Mouse (Mus musculus): Measurements from ENCODE around the gene Mylk3. TPM values are rescaled to one million over a fixed set of nuclear protein-coding genes. Genes with fewer than 3 reads are reported as not detected.

Mylk3 gene
- polyA plus RNA-seq, 1 experiment from 2014 or later = 4.4 TPM

DNA sequence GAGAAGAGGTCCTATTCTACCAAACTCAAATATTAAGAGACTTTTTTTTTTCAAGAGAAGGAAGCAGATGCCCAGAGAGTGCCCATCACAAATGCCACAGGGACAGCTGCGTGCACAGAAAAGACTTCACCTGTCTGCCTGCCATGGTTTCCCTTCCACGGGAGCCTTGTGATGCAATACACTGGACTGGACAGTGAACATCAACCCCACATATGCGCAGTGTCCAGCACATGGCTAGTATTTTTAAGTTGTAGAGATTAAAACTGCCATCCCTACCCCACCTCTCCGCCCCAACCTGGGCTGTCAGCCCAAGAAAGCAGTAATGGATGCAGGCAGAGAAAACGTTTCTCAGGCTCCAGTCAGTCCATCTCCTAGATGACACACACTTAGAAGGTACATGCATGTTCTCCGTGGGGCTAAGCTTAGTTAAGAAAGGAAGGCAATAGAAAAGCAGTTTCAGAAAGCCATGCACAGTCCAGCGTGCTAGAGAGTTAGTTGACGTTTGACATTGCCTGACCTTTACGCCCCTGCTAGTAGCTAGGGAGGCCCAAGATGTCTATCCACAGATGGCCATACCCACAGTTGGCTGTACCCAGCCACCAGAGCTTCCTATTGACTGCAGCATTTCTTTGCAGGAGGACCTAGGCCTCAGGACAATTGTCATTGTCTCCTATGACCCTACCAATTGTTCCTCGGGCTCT, 5.9 kb downstream of the Mylk3 start:
- Histone ChIP-seq H3K9ac (no peak overlapping the region), H3K27me3 (no peaks in the 10 kb centered on the region), H3K4me2 (0 out of 2 replicates have a peak overlapping the region, but pooled peaks have one; percentile 1), H3K4me3 (no peak overlapping the region), H3K9me3 (no peaks in the 10 kb centered on the region), H3K4me1 (peaks cover 38% of the 10 kb centered on the region), H3K27ac (0 out of 2 replicates have a peak overlapping the region, but pooled peaks have one; percentile 30), H3K36me3 (no peaks in the 10 kb centered on the region)
- WGBS = 79% methylated on average over 10 of the region's 10 CpGs
- no peak for ATAC-seq (ENCODE audit: insufficient number of reproducible peaks, insufficient read depth, low FRiP score, low TSS enrichment, low read depth)

DNA sequence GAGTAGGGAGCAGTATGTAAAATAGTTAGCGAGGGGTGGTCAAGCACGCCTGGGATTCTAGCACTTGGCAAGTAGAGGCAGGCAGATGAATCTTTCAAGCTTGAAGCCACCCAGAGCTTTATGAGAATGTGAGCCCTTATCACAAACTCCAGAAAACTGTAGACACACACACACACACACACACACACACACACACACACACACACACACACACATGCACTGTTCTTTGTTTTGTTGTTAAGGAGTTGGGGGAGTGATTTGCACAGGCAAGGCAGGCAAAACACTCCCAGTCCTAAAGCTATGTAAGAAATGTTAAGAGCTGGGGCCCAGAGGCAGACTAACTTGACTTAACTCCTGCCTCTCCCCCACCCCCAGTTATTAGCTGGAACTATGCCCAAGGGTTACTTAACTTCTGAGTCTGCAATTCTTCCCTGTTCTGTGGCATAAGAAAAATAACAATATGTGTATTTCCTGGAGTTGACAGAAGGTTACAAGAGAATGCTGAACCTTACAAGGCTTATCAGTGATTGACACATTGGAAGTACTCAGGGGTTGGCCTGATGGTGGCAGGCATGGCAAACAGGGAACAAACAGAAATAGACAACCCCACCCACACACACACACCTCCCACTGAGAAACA, 6.9 kb downstream of the Mylk3 start:
- Histone ChIP-seq H3K9me3 (no peaks in the 10 kb centered on the region), H3K27me3 (no peaks in the 10 kb centered on the region), H3K27ac (peak overlapping the region; percentile 69), H3K4me1 (peaks cover 44% of the 10 kb centered on the region), H3K4me3 (no peak overlapping the region), H3K9ac (no peak overlapping the region), H3K4me2 (no peak overlapping the region), H3K36me3 (no peaks in the 10 kb centered on the region)
- 0 out of 2 replicates have a peak, but pooled peaks have one; percentile 49 for ATAC-seq (ENCODE audit: insufficient number of reproducible peaks, insufficient read depth, low FRiP score, low TSS enrichment, low read depth)
- WGBS = 26% methylated on average over 2 of the region's 2 CpGs

DNA sequence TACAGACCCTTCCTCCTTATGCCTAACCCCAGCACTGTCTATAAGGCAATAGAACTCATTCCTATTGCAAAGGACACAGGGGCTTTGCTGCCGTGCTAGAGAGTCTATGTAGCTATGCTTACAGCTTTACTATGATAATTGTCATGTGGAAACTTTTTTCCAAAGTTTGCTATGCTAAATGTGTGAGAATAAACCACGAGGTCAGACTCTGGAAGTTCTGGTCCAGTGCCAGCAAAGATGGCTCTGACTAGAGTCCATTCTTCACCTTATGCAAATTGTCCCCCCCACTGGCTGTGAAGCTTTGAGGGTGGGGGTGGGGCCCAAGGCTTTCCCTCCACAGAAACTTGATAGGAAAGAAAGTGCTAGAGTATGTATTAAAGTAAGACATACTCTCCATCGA, 9.6 kb downstream of the Mylk3 start:
- Histone ChIP-seq H3K9ac (no peak overlapping the region), H3K27me3 (no peaks in the 10 kb centered on the region), H3K4me2 (no peak overlapping the region), H3K4me1 (peaks cover 50% of the 10 kb centered on the region), H3K36me3 (no peaks in the 10 kb centered on the region), H3K9me3 (no peaks in the 10 kb centered on the region), H3K4me3 (no peak overlapping the region), H3K27ac (no peak overlapping the region)
- ATAC-seq (ENCODE audit: insufficient number of reproducible peaks, insufficient read depth, low FRiP score, low TSS enrichment, low read depth) = no peak
- 41% methylated on average over 3 of the region's 3 CpGs for WGBS

DNA sequence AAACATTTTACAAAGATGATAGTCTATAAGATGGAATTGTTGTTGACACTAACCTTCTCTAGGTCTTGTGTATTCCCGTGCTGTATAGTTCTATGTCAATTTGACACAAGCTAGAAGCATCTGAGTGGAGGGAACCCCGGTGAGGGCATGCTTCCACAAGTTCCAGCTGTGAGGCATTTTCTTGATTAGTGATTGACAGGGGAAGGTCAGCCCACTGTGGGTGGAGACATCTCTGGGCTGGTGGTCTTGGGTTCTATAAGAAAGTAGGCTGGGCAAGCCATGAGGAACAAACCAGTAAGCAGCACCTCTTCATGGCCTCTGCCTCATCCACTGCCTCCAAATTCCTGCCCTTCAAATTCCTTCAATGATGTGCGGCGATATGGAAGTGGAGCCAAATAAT, 11.9 kb downstream of the Mylk3 start:
- Histone ChIP-seq H3K36me3 (no peaks in the 10 kb centered on the region), H3K4me3 (no peak overlapping the region), H3K4me1 (peaks cover 30% of the 10 kb centered on the region), H3K27me3 (no peaks in the 10 kb centered on the region), H3K9me3 (no peaks in the 10 kb centered on the region), H3K9ac (no peak overlapping the region), H3K4me2 (peak overlapping the region; percentile 19; the same call in 1 of the 2 replicates), H3K27ac (0 out of 2 replicates have a peak overlapping the region, but pooled peaks have one; percentile 75)
- 0 out of 2 replicates have a peak, but pooled peaks have one; percentile 32 for ATAC-seq (ENCODE audit: insufficient number of reproducible peaks, insufficient read depth, low FRiP score, low TSS enrichment, low read depth)
- 18% methylated on average over 4 of the region's 4 CpGs for WGBS

DNA sequence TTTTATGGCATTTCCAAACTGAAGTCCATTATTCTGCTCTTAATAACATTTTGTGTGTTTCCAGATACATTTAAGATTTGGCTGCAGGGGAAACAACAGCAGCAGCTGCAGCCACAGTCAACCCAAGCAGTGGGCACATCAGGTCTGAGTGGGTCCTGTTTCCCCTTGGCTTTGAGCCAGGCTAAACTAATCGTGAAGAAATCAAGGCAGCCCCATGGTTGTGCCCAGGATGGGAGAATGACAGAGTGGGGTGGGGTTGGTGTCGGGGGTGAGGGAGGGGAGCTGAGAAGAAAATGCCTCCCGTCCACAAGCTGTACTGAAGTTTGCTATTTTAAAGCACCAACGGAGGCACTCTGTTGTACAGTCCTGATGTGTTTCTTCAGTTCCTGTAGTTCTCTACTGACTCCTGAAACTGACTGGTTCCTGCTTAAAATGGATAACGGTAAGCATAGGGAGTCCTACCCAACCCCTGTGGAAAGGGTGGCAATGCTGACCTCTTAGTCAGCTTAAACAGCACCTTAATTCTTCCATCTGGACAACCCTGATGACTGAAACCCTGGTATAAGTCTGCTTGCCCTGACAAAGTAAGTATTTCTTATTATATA, 12.6 kb downstream of the Mylk3 start:
- Histone ChIP-seq H3K4me3 (no peak overlapping the region), H3K27me3 (no peaks in the 10 kb centered on the region), H3K4me1 (peaks cover 24% of the 10 kb centered on the region), H3K4me2 (peak overlapping the region; percentile 35), H3K9ac (no peak overlapping the region), H3K36me3 (no peaks in the 10 kb centered on the region), H3K27ac (peak overlapping the region; percentile 75), H3K9me3 (no peaks in the 10 kb centered on the region)
- WGBS = 40% methylated on average over 5 of the region's 5 CpGs
- 0 out of 2 replicates have a peak, but pooled peaks have one; percentile 52 for ATAC-seq (ENCODE audit: insufficient number of reproducible peaks, insufficient read depth, low FRiP score, low TSS enrichment, low read depth)

DNA sequence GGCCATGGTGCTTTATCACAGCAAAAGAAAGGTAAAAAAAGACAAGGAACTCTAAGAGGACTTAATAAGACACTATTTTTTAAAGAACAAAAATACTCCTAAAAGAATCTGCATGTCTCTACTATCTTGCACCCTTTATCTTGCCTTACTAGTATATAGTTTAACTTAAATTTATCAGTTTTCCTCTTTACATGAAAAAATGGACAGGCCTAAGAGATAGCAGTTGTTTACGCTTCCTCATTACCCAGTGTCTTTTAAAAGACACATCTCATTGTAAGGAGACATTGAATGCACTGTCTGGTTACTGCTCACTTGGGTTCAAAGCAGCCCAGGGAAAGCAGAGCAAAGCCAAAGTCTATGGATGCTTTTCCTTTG, 13.7 kb downstream of the Mylk3 start:
- peaks cover 26% of the 10 kb centered on the region for H3K4me1 ChIP-seq
- no peak overlapping the region for H3K9ac ChIP-seq
- no peaks in the 10 kb centered on the region for H3K36me3 ChIP-seq
- ATAC-seq (ENCODE audit: insufficient number of reproducible peaks, insufficient read depth, low FRiP score, low TSS enrichment, low read depth) = no peak
- no peak overlapping the region for H3K4me2 ChIP-seq
- H3K9me3 ChIP-seq = no peaks in the 10 kb centered on the region
- H3K27me3 ChIP-seq = no peaks in the 10 kb centered on the region
- H3K4me3 ChIP-seq = no peak overlapping the region
- H3K27ac ChIP-seq = no peak overlapping the region
- 97% methylated on average over 1 of the region's 1 CpGs for WGBS

DNA sequence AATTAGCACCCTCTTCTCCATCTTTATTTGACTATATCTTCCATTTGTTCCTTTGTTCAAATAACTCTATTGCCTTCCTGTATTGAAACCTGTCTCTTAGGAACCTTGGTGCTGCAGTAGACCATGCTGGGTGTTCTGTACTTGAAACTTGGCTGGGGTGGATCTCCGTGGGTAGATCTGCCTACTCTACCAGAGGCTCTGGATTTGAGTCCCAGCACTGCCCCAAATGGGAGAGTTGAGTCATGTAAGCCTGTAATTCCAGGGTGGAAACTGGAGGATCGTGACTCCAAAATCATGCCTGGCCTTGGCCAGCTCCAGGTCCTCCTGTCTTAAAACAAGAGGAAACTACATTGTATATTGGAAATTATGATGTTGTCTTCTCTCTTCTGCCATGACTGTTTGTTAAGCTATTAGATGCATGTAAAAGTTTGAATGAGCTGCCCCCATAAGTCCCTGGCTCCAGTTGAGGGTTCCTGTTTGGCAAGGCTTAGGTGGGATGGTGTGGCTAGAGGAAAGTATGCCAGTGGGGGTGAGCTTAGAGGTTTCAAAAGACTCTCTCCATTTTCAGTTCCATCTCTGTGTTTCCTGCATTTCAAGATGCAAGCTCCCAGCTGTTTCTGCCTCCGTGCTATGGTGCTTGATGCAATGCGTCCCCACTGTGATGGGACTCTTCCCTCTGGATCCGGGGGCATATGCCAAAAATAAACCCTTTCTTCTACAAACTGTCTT, 14.2 kb downstream of the Mylk3 start:
- H3K4me3 ChIP-seq = no peak overlapping the region
- H3K4me2 ChIP-seq = no peak overlapping the region
- H3K27me3 ChIP-seq = no peaks in the 10 kb centered on the region
- no peak overlapping the region for H3K9ac ChIP-seq
- H3K4me1 ChIP-seq = peaks cover 31% of the 10 kb centered on the region
- no peak overlapping the region for H3K27ac ChIP-seq
- H3K9me3 ChIP-seq = no peaks in the 10 kb centered on the region
- H3K36me3 ChIP-seq = no peaks in the 10 kb centered on the region
- ATAC-seq (ENCODE audit: insufficient number of reproducible peaks, insufficient read depth, low FRiP score, low TSS enrichment, low read depth) = no peak
- 76% methylated on average over 5 of the region's 5 CpGs for WGBS

DNA sequence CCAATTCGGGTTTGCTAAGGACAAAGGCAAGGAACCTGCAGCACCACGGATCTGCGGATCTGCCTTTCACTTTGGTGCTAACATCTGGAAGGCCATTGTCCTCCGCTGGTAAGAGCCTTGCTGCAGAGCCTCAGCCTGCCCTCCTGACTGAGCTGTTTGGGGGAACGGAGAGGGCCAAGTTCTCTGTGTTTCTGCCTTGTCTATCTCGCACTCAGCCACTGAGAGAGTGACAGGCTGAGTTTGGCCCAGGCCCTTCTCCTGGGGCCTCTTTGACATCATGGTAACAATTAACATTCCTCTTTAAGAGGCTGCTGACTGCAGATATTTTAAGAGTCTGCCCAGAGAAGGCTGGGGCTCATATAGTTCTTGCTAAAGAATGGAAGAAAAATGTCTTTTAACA, 21.0 kb downstream of the Mylk3 start:
- Histone ChIP-seq H3K27me3 (no peaks in the 10 kb centered on the region), H3K4me2 (peak overlapping the region; percentile 22), H3K36me3 (no peaks in the 10 kb centered on the region), H3K9me3 (no peaks in the 10 kb centered on the region), H3K27ac (peak overlapping the region; percentile 89), H3K9ac (0 out of 2 replicates have a peak overlapping the region, but pooled peaks have one; percentile 7), H3K4me3 (no peak overlapping the region), H3K4me1 (peaks cover 33% of the 10 kb centered on the region)
- 26% methylated on average over 6 of the region's 6 CpGs for WGBS
- 0 out of 2 replicates have a peak, but pooled peaks have one; percentile 52 for ATAC-seq (ENCODE audit: insufficient number of reproducible peaks, insufficient read depth, low FRiP score, low TSS enrichment, low read depth)

DNA sequence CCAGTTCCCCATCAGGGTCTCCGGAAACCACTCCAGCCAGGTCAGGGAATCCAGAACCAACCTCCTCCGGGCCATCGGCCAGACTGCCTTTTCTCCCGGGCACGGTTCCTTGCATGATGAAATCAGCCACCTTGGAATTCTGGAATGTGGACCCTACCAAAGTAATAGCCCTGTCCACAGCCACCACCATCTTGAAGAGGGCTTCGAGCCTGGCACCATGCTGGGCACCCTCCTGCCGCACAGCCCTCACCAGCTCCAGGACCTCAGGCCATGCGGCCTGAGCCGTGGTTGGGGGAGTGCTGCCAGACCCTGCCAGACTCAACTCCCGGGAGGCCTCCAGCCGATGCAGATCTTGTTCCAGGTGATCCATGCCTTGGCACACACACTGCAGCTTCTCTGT, 21.5 kb downstream of the Mylk3 start:
- Histone ChIP-seq H3K4me3 (no peak overlapping the region), H3K36me3 (no peaks in the 10 kb centered on the region), H3K4me2 (peak overlapping the region; percentile 22), H3K9ac (0 out of 2 replicates have a peak overlapping the region, but pooled peaks have one; percentile 7), H3K9me3 (no peaks in the 10 kb centered on the region), H3K27me3 (no peaks in the 10 kb centered on the region), H3K27ac (peak overlapping the region; percentile 89), H3K4me1 (peaks cover 33% of the 10 kb centered on the region)
- no peak for ATAC-seq (ENCODE audit: insufficient number of reproducible peaks, insufficient read depth, low FRiP score, low TSS enrichment, low read depth)
- 75% methylated on average over 11 of the region's 11 CpGs for WGBS

DNA sequence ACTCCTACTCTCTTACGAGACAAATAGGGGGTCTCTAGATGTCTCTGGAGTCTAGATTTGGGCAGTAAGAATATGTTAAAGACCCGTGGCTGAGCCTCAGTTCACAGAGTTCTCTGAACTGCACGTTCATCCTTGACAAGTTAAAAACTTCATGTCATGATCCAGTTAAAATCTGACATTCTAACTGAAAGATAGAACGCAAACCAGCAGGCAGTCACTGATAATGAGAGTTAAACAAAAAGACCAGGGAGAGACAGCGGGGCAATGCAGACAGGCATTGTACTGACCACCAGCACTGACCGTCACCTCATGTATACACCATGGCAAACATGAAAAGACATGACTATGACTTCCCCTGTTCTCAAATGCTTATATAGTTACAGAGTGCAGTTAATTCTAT, 22.7 kb downstream of the Mylk3 start:
- 77% methylated on average over 6 of the region's 6 CpGs for WGBS
- Histone ChIP-seq H3K36me3 (no peaks in the 10 kb centered on the region), H3K9me3 (no peaks in the 10 kb centered on the region), H3K27me3 (no peaks in the 10 kb centered on the region), H3K4me1 (peaks cover 33% of the 10 kb centered on the region), H3K9ac (no peak overlapping the region), H3K27ac (no peak overlapping the region), H3K4me2 (no peak overlapping the region), H3K4me3 (no peak overlapping the region)
- ATAC-seq (ENCODE audit: insufficient number of reproducible peaks, insufficient read depth, low FRiP score, low TSS enrichment, low read depth) = no peak

DNA sequence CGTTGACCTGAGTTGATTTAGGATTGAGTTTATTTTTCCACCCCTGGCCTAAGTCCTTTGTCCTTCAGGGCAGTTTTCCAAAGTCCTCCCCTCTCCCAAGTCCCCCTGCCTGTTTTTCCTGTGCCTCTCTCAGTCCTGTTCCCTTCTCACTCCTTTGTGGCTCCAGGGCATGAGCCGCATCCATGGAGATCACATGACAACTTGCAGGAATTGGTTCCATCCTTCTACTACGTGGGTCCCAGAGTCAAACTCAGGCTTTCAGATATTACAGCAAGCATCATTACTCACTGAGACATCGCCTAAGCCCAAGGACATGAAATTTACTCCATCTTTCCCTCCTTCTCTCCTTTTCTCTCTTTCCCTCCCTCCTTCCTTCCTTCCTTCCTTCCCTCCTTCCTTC, 23.9 kb downstream of the Mylk3 start:
- H3K27ac ChIP-seq = no peak overlapping the region
- ATAC-seq (ENCODE audit: insufficient number of reproducible peaks, insufficient read depth, low FRiP score, low TSS enrichment, low read depth) = no peak

More for the DNA sequence above, 23.9 kb downstream of the Mylk3 start:
- no peak overlapping the region for H3K9ac ChIP-seq
- peaks cover 29% of the 10 kb centered on the region for H3K4me1 ChIP-seq
- WGBS = 51% methylated on average over 4 of the region's 4 CpGs
- no peak overlapping the region for H3K4me2 ChIP-seq
- H3K9me3 ChIP-seq = no peaks in the 10 kb centered on the region
- no peak overlapping the region for H3K4me3 ChIP-seq
- H3K27me3 ChIP-seq = no peaks in the 10 kb centered on the region
- H3K36me3 ChIP-seq = no peaks in the 10 kb centered on the region

Data from embryonic facial prominence, embryonic 13.5 days (tissue).